Mouse (Mus musculus): Measurements from ENCODE around the gene Hist1h3d.
"Not testable (repeated sequence)": the region's sequence is repeated elsewhere in the genome, so short reads cannot be mapped to it uniquely, and the experiment has no call there.

Hist1h3d gene

GRCm38 (mm10) chr13:23585029-23585441 lies 9.5 kb downstream of the Hist1h3d start:
- DNase-seq (ENCODE audit: low read depth in 1 of 2, low spot score in 2 of 2): peak in 1 of 2 experiments; percentile 69

GRCm38 (mm10) chr13:23585442-23586098 lies 10.0 kb downstream of the Hist1h3d start:
- peak; percentile 64 to 66 for DNase-seq (ENCODE audit: low read depth in 1 of 2, low spot score in 2 of 2)

- no peak for DNase-seq (ENCODE audit: low read depth in 1 of 2, low spot score in 2 of 2)
Measured at GRCm38 (mm10) chr13:23586099-23586939, 10.8 kb downstream of the Hist1h3d start.

- DNase-seq (ENCODE audit: low read depth in 1 of 2, low spot score in 2 of 2): no peak
Measured at GRCm38 (mm10) chr13:23586940-23587225, 11.3 kb downstream of the Hist1h3d start.

- DNase-seq (ENCODE audit: low read depth in 1 of 2, low spot score in 2 of 2): no peak
Measured at GRCm38 (mm10) chr13:23591206-23591605, 15.6 kb downstream of the Hist1h3d start.

GRCm38 (mm10) chr13:23591886-23592285 lies 16.3 kb downstream of the Hist1h3d start:
- DNase-seq (ENCODE audit: low read depth in 1 of 2, low spot score in 2 of 2): not testable (repeated sequence)

GRCm38 (mm10) chr13:23592614-23593013 lies 17.1 kb downstream of the Hist1h3d start:
- DNase-seq (ENCODE audit: low read depth in 1 of 2, low spot score in 2 of 2): no peak

- no peak for DNase-seq (ENCODE audit: low read depth in 1 of 2, low spot score in 2 of 2)
Measured at GRCm38 (mm10) chr13:23593051-23593770, 17.6 kb downstream of the Hist1h3d start.

GRCm38 (mm10) chr13:23595185-23595584 lies 19.6 kb downstream of the Hist1h3d start:
- no peak for DNase-seq (ENCODE audit: low read depth in 1 of 2, low spot score in 2 of 2)

GRCm38 (mm10) chr13:23595622-23596372 lies 20.2 kb downstream of the Hist1h3d start:
- DNase-seq (ENCODE audit: low read depth in 1 of 2, low spot score in 2 of 2): no peak

GRCm38 (mm10) chr13:23597957-23598356 lies 22.4 kb downstream of the Hist1h3d start:
- DNase-seq (ENCODE audit: low read depth in 1 of 2, low spot score in 2 of 2): peak in 1 of 2 experiments; percentile 70

- DNase-seq (ENCODE audit: low read depth in 1 of 2, low spot score in 2 of 2): no peak
Measured at GRCm38 (mm10) chr13:23603182-23603699, 27.7 kb downstream of the Hist1h3d start.

GRCm38 (mm10) chr13:23604452-23604851 lies 28.9 kb downstream of the Hist1h3d start:
- no peak for DNase-seq (ENCODE audit: low read depth in 1 of 2, low spot score in 2 of 2)

GRCm38 (mm10) chr13:23605052-23605451 lies 29.5 kb downstream of the Hist1h3d start:
- no peak for DNase-seq (ENCODE audit: low read depth in 1 of 2, low spot score in 2 of 2)

GRCm38 (mm10) chr13:23609209-23609608 lies 33.6 kb downstream of the Hist1h3d start:
- no peak for DNase-seq (ENCODE audit: low read depth in 1 of 2, low spot score in 2 of 2)

- no peak for DNase-seq (ENCODE audit: low read depth in 1 of 2, low spot score in 2 of 2)
Measured at GRCm38 (mm10) chr13:23609844-23610243, 34.3 kb downstream of the Hist1h3d start.

- no peak for DNase-seq (ENCODE audit: low read depth in 1 of 2, low spot score in 2 of 2)
Measured at GRCm38 (mm10) chr13:23610393-23610792, 34.8 kb downstream of the Hist1h3d start.

GRCm38 (mm10) chr13:23611638-23612037 lies 36.1 kb downstream of the Hist1h3d start:
- no peak for DNase-seq (ENCODE audit: low read depth in 1 of 2, low spot score in 2 of 2)

GRCm38 (mm10) chr13:23620056-23620732 lies 44.6 kb downstream of the Hist1h3d start:
- no peak for DNase-seq (ENCODE audit: low read depth in 1 of 2, low spot score in 2 of 2)
